Mouse (Mus musculus): ENCODE results near the gene Ahnak.
"Not testable (repeated sequence)": the region's sequence is repeated elsewhere in the genome, so short reads cannot be mapped to it uniquely, and the experiment has no call there.

Ahnak gene

DNA sequence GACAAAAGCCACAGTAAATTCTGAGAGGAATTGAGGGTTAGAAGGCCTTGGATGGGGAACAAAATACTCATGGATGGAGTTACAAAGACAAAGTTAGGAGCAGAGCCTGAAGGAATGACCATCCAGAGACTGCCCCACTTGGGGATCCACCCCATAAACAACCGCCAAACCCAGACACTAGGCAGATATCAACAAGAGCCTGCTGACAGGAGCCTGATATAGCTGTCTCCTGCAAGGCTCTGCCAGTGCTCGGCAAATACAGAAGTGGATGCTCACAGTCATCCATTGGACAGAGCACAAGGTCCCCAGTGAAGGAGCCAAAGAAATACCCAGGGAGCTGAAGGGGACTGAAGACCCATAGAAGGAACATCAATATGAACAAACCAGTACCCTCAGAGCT, 94.8 kb downstream of the Ahnak start:
- not testable (repeated sequence) for DNase-seq (ENCODE audit: extremely low read depth, low read depth, low spot score)

GRCm38 (mm10) chr19:9087821-9088220, 98.7 kb downstream of the Ahnak start, which contains the start of gene Scgb1a1:
Gene Scgb1a1, minus strand, starts transcription at chr19:9087958.
- no peak for DNase-seq (ENCODE audit: extremely low read depth, low read depth, low spot score)

GRCm38 (mm10) chr19:9090191-9090590, 101.1 kb downstream of the Ahnak start:
- no peak for DNase-seq (ENCODE audit: extremely low read depth, low read depth, low spot score)

DNA sequence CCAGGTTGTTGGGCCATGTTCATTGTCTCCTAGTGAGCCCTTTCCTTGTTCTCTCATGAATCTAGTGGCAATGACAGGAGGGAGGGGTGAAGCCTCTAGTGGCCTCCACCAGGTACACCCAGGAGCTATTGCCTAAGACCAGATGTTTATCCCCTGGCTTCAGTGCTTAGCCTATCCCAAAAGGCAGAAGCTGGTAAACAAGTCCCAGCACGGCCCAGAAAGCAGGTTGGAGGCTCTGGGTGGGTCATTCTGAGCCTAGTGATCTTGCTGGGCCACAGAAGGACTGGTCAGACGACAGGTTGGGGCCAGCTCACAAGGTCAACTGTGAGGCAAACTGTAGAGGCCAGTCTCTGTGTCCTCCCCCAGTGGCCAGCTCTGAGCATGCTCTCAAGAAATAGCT, 101.6 kb downstream of the Ahnak start:
- DNase-seq (ENCODE audit: extremely low read depth, low read depth, low spot score): no peak

GRCm38 (mm10) chr19:9095111-9095510, 106.0 kb downstream of the Ahnak start:
- DNase-seq (ENCODE audit: extremely low read depth, low read depth, low spot score): no peak

- DNase-seq (ENCODE audit: extremely low read depth, low read depth, low spot score): no peak
Observed at GRCm38 (mm10) chr19:9097441-9097840, 108.4 kb downstream of the Ahnak start.

GRCm38 (mm10) chr19:9099751-9100150, 110.7 kb downstream of the Ahnak start:
- no peak for DNase-seq (ENCODE audit: extremely low read depth, low read depth, low spot score)

DNA sequence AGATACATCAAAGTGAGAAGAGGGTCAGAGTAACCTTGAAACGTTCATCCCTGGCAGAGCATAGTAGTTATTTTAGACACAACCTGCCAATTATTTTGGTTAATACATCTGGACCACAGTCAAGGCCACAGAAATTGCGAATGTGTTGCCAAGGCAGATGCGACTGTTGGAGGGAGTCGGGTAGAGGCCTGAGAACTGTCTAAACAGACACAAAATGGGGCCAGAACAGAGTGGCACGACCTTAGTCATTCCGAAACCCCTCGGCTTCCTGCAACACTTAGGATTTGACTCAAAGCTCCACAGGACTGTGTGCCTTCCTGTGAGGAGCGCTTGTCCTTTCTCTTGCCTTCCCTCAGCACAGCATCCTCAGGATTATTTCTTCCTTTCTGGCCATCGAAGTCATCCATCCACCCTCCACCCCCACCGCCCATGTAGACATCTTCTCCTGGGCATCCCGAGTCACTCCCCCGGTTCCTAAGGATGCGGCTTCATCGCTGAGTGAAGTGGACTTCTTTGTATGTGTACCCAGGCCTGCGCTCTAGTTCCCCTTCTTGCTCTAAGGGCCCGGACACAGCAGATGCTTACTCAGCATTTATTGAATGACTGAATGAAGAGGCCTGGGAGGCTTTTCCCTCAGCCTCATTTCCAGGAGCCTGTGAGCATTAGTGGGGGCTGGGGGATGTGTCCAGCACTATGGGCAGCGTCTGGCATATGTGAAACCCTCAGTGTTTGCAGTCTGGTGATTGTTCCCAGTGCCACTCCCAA, 111.4 kb downstream of the Ahnak start:
- DNase-seq (ENCODE audit: extremely low read depth, low read depth, low spot score): no peak

DNA sequence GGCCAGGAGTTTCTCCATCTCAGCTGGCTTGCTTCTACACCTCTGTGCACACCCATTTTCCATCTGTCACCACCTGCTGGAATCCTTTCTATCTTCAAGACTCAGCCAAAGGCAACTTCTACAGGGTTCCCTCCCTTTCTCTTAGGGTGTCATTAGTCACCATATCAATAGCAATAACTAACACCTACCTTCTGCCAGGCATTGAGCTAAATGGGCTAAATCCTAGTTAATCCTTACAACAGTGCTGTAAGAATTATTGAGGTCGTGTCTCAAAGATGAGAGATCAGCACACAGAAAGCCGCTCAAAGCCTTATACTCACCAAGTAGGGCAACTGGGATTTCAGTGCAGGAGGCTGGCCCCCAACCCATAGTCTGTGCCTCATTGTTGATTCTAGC, 112.0 kb downstream of the Ahnak start:
- DNase-seq (ENCODE audit: extremely low read depth, low read depth, low spot score): peak; percentile 74

DNA sequence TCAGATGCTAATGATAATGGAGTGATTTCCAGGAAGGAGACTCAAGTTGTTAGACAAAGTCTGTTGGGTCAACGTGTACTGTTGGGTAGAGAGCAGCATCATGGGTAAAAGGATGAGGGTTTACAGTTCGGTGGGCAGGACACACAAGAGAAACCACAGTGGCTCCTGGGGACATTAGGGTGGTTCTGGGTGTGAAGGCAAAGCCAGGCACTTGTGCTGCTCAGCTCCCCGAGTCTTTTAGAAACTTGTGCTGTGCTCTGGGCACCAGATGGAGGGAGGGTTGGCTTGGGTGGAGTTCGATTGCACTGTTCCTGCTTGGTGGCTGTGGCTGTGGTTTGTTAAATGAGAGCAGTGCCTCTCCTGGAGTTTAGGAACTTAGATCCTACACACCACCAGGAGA, 114.9 kb downstream of the Ahnak start:
- DNase-seq (ENCODE audit: extremely low read depth, low read depth, low spot score): no peak

DNA sequence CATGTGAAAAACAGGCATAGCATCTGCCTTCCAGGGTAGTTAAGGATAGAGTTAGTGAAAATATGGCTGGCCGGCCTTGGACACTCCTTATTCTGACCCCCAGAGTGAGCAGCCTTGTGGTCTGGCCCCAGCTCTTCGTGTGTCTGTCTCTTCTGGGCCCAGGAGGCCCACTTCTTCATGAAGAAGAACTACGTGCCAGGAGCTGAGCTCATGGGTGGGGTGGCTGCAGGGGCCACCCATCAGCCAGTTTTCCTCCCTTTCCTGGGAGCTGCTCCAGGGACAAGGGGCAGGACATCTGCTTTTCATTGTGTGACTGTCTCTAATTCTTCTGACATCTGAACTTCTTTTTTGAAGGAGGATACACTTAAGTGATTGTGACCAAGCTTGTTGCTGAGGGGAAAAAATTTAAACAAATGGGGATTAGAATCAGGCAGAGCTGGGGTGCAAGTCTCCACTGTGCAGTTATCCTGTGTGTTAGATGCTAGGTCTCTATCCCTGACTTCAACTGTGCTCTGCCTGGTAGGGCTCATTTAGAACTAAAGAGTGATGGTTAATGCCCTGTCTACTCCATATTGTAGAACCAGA, 116.1 kb downstream of the Ahnak start:
- DNase-seq (ENCODE audit: extremely low read depth, low read depth, low spot score): no peak

GRCm38 (mm10) chr19:9106096-9106495, 117.0 kb downstream of the Ahnak start:
- no peak for DNase-seq (ENCODE audit: extremely low read depth, low read depth, low spot score)

DNA sequence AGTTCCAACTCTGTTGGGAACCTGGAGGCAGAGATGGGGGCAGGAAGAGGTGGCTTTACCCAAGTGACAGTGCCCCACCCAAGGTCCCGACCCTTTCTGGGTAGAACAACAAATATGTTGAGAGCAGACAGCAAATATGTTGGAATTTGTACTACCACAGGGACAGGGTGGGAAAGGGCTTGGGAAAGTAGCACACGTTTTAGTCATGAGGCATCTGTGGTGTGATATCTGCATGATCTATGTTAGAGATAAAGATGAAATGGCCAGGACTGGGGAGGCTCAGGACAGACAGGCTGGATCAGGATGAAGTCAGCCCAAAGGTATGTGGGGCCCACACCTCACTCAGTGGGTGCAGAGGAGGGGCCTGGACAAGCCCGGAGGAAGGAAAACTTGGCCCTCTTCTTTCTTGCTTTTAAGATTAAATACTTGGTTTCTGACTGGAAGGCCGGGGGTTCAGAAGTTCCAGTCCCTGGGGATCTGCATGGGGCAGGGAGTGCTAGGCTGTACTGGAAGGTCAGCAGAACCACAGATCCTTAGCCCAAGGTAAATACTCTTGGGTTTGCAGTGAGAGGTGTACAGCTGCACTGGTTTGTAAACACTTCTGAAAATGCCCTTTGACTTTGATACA, 117.8 kb downstream of the Ahnak start:
- no peak for DNase-seq (ENCODE audit: extremely low read depth, low read depth, low spot score)

DNA sequence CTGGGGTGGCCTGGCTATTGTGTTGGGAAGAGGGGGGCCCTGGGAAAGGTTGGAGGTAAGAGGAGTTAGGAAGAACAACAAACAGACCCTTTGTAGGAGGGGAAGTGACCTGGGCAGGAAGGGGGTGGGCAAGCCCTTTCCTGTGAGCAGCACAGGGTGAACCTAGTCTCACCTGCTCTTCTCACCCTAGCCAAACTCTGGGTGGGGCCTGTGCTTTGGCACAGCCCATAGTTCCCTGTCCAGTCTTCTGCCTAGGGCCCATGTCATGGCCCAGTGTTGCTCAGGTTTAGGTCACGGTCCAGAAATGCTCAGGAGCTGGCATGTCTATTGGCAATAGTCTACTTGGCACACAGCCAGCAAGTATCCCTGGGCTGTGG, 118.3 kb downstream of the Ahnak start:
- no peak for DNase-seq (ENCODE audit: extremely low read depth, low read depth, low spot score)

DNA sequence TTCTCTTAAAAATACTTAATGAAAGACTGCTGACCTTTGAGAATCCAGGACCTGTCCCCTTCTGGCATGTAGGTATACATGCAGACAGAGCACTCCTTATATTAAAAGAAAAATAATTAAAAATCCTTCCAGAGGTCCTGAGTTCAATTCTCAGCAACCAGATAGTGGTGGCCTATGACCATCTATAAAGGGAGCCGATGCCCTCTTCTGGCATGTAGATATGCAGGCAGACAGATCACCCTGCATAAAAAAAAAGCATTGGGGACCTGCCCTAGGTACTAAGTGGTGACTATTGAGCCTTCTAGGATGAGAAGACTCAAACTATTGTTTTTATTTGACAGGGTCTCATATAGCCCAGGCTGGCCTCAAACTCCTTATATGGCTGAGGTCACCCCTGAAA, 119.5 kb downstream of the Ahnak start:
- DNase-seq (ENCODE audit: extremely low read depth, low read depth, low spot score): no peak

DNA sequence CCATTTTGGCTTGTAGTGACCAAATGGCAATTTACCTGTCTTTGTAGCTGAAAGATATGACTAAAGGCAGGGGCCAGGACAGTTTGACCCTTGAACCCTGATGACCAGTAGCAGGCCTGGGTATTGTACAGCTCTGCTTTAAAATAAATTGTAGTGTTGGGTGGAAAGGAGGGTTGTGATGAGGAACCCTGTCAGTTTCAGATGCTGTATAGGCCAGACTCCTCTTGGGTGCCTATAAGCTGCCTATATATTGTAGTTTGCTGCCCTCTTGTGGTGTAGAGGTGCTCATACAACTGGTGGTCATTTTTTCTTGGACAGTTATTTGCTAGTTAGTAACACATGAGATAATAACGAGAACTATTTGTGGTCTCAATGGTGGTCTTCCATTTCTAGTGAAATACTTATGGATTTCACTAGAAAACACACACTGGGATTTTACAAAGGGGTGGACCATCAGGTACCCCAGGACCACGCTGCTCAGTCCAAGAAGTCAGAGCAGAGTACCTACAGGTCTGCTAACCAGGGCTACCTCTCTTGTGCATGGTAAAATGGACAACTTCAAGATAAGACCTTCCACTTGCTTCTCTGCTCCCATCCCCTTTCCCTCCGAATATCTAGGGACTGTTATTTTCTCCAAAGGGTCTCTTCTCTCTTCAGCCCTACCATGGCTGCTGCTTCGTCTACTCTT, 121.2 kb downstream of the Ahnak start:
- no peak for DNase-seq (ENCODE audit: extremely low read depth, low read depth, low spot score)

DNA sequence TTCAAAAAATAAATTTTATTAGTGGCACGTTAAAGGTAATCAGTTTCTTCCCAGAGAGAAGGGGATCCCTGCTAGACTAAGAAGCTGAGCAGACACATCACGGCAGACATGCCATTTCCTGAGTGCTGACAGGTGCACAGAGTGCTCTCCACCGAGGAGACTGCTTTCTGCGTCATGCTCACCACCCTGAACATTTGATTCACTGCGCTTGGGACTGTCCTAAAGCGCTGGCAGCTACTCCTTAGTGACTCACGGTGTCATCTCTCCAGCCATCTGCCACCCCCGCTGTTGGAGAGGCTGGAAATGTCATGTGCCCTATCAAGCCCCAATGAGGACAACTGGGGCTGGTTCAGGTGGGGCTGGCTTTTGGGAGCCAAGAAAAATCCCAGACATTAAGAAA, 123.0 kb downstream of the Ahnak start:
- no peak for DNase-seq (ENCODE audit: extremely low read depth, low read depth, low spot score)

DNA sequence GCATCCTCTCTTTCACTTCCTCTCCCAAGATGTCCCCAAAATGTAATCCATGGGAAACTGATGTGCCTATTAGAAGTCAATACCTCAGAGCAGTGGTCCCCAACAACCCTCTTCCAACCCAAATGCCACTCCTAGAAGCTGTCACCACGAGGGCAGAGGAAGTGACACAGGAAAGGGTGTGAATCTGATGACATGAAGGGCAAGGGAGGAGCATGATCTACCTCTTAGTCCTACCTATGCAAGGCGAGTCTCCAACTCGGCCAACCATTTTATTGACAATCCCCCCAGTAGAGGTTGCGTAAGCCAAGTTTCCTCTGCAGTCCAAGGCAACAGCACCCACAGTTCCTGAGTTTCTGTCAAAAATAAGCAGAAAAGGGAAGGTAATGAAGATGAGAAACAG, 127.2 kb downstream of the Ahnak start:
- no peak for DNase-seq (ENCODE audit: extremely low read depth, low read depth, low spot score)

DNA sequence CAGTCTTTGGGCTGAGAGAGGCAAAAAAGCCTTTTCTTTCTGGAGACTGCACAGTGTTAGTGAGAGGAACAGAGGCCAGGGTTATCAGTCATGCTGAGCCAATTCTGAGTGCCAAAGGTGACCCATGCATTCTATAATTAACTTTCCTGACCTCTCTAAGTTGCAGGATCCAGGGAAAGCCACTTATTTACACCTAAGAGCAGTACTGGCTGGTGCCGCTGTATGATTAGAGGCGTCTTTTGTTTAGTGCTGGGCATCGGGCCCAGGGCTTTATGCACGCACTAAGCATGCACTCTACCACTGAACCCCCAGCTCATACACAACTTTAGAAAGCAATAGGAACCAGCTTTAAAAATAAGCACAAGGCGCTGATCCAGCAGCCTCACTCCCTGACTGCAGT, 128.2 kb downstream of the Ahnak start:
- DNase-seq (ENCODE audit: extremely low read depth, low read depth, low spot score): no peak

DNA sequence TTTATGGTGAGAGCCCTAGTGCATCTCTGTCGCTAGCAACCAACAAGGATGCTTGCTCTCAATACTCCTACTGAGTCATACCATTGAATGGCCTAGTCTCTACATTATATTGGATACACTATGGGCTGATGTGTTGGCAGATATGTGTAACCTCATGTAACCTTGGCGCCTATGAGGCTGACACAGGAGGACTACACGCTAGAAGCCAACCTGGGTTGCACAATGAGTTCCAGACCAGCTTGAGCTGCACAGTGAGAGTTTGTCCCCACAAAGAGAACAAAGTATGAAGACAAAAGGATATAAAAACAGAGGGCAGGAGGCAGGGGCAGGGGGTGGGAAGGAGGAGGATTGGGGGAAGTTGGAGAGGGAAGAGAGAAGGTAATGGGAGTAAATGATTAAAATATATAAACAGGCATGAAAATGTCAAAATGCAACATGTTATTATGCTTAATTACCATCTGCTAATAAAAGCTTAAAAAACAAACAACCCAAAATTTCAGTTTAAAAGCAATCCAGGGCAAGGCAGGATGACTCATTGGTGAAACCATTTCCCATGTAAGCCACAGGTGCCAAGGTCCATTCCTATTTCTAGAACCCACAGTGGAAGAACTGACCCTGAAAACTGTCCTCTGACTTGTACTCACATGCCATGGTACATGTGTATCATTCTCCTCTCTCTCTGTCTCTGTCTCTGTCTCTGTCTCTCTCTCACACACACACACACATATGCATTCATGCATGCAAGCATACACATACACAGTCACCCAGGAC, 130.8 kb downstream of the Ahnak start:
- no peak for DNase-seq (ENCODE audit: extremely low read depth, low read depth, low spot score)

GRCm38 (mm10) chr19:9122390-9122789, 133.3 kb downstream of the Ahnak start:
- no peak for DNase-seq (ENCODE audit: extremely low read depth, low read depth, low spot score)
